8 mouse cellular contexts compared by ENCODE assay signal in genomic region chrX:105926121-105926735, GRCm38 (mm10). TPM values are rescaled to one million over a fixed set of nuclear protein-coding genes. Genes with fewer than 3 reads are reported as not detected.
DNase-seq lines count a peak whose midpoint lies in the region; ATAC-seq lines count a peak whose summit lies in the region.

No protein-coding gene starts in this region.

- H3K4me3 ChIP-seq in heart, embryonic 14.5 days (ENCODE audit: control insufficient read depth in 1 of 2, insufficient read depth in 1 of 2, low read depth in 1 of 2, low read length in 2 of 2) = no peak overlapping the region
- H3K4me3 ChIP-seq in liver, embryonic 15.5 days (replicated peaks) = 0 out of 2 replicates have a peak overlapping the region, but pooled peaks have one; percentile 0
- no peak overlapping the region for H3K4me3 ChIP-seq in stomach, embryonic 16.5 days (replicated peaks; ENCODE audit: low read length)

- no peaks in the 10 kb centered on the region for H3K9me3 ChIP-seq in heart, embryonic 14.5 days (ENCODE audit: control insufficient read depth, low read length)
- H3K9me3 ChIP-seq in liver, embryonic 15.5 days (replicated peaks) = no peaks in the 10 kb centered on the region
- no peaks in the 10 kb centered on the region for H3K9me3 ChIP-seq in stomach, embryonic 16.5 days (replicated peaks; ENCODE audit: control insufficient read depth, low read length)

- 46% methylated on average over 12 of the region's 12 CpGs for WGBS in heart, embryonic 14.5 days
- WGBS in liver, embryonic 15.5 days (ENCODE audit: insufficient replicate concordance) = 25% methylated on average over 12 of the region's 12 CpGs
- WGBS in stomach, embryonic 16.5 days = 54% methylated on average over 12 of the region's 12 CpGs

- peak; percentile 24 for DNase-seq in cerebellum, adult 9-11 months
- no peak for DNase-seq in cerebellum, adult 11 months
- peak; percentile 40 for DNase-seq in 3134 (ENCODE audit: extremely low read depth, insufficient read length, low spot score)
- peak; percentile 43 for DNase-seq in adrenal gland, postnatal 14 days
- DNase-seq in right cerebral cortex, postnatal 36 days (ENCODE audit: low spot score in 2 of 2) = no peak

- peak overlapping the region; percentile 67 for H3K4me2 ChIP-seq in heart, embryonic 14.5 days (ENCODE audit: low read length)
- H3K4me2 ChIP-seq in liver, embryonic 15.5 days = peak overlapping the region; percentile 72
- peak overlapping the region; percentile 55 for H3K4me2 ChIP-seq in stomach, embryonic 16.5 days (ENCODE audit: low read depth, low read length)

- no peak overlapping the region for H3K27ac ChIP-seq in heart, embryonic 14.5 days (replicated peaks in 1 of 2; ENCODE audit: control insufficient read depth in 1 of 2, insufficient read depth in 1 of 2, low read depth in 2 of 2, low read length in 2 of 2)
- H3K27ac ChIP-seq in liver, embryonic 15.5 days (replicated peaks) = no peak overlapping the region
- no peak overlapping the region; the same call in 1 of the 2 replicates for H3K27ac ChIP-seq in stomach, embryonic 16.5 days (ENCODE audit: low read length)

- no peaks in the 10 kb centered on the region for H3K36me3 ChIP-seq in heart, embryonic 14.5 days (ENCODE audit: control insufficient read depth, insufficient read depth, low read length)
- no peaks in the 10 kb centered on the region for H3K36me3 ChIP-seq in liver, embryonic 15.5 days (replicated peaks)
- no peaks in the 10 kb centered on the region for H3K36me3 ChIP-seq in stomach, embryonic 16.5 days (ENCODE audit: control insufficient read depth, insufficient read depth, low read length)

- no peaks in the 10 kb centered on the region for H3K27me3 ChIP-seq in heart, embryonic 14.5 days (ENCODE audit: control insufficient read depth, insufficient read depth, low read length)
- no peaks in the 10 kb centered on the region for H3K27me3 ChIP-seq in liver, embryonic 15.5 days
- no peaks in the 10 kb centered on the region for H3K27me3 ChIP-seq in stomach, embryonic 16.5 days (ENCODE audit: control insufficient read depth, insufficient read depth, low read length)

- peaks cover 3 to 13% of the 10 kb centered on the region in 2 experiments; a peak in 2 of 4 replicates for H3K4me1 ChIP-seq in heart, embryonic 14.5 days (ENCODE audit: control insufficient read depth in 2 of 2, insufficient read depth in 2 of 2, low read length in 2 of 2)
- H3K4me1 ChIP-seq in liver, embryonic 15.5 days (replicated peaks) = peaks cover 23% of the 10 kb centered on the region
- peaks cover 4% of the 10 kb centered on the region; the same call in 1 of the 2 replicates for H3K4me1 ChIP-seq in stomach, embryonic 16.5 days (ENCODE audit: control insufficient read depth, insufficient read depth, low read length)

- no peak overlapping the region for H3K9ac ChIP-seq in heart, embryonic 14.5 days (ENCODE audit: low read length)
- H3K9ac ChIP-seq in liver, embryonic 15.5 days = no peak overlapping the region
- no peak overlapping the region for H3K9ac ChIP-seq in stomach, embryonic 16.5 days (ENCODE audit: low read length)

- ATAC-seq in heart, embryonic 14.5 days (ENCODE audit: insufficient number of reproducible peaks, insufficient read depth, low FRiP score, low read depth) = no peak
- no peak for ATAC-seq in liver, embryonic 15.5 days (ENCODE audit: insufficient read depth)
- no peak for ATAC-seq in stomach, embryonic 16.5 days (ENCODE audit: insufficient read depth, low FRiP score)

RNA-seq across cellular contexts. Expression of gene Atrx, which starts 3.0 kb away (rescaled TPM):
- total RNA-seq in adrenal gland, postnatal 14 days (2021) = 115 and 125 TPM in 2 replicates
- 116 and 126 TPM in 2 replicates for polyA plus RNA-seq in heart, embryonic 14.5 days (2014; fragmentation: Nextera tagmentation; extraction: Ambion mirVana)
- polyA plus RNA-seq in liver, embryonic 15.5 days (2015; fragmentation: Nextera tagmentation; extraction: Ambion mirVana) = 37.4 and 39.3 TPM in 2 replicates
- polyA plus RNA-seq in stomach, embryonic 16.5 days (2015; fragmentation: Nextera tagmentation; extraction: Ambion mirVana) = 137 and 154 TPM in 2 replicates

Comparison
In these comparisons a context has a peak if more than half of its experiments do, and no peak if none do; other contexts are left out.
1. DNase-seq: peak in cerebellum, adult 9-11 months (single experiment), 3134 (single experiment) and adrenal gland, postnatal 14 days (single experiment); none in cerebellum, adult 11 months (single experiment) and right cerebral cortex, postnatal 36 days (0 of 2).
2. Peak in every context shown above with its lines, with median percentiles within 50 percentile points of each other: H3K4me2 ChIP-seq.